Mouse (Mus musculus) spleen, adult 10 weeks (tissue): ENCODE data around the gene B230219D22Rik. TPM values are rescaled to one million over a fixed set of nuclear protein-coding genes. Genes with fewer than 3 reads are reported as not detected.

Source experiments
- polyA plus RNA-seq: library from polyadenylated mRNA; stranded (reverse); fragments of 350-450 nt; fragmentation: Illumina TruSeq; extraction: RNeasy Lipid Tissue Mini Kit (QIAGEN cat#74804); gene quantifications from one replicate; pipeline ENCODE4 v1.2.3, GENCODE M21; 2015; ENCODE audit warnings: low replicate concordance; ENCODE audit not compliant: insufficient read depth

The B230219D22Rik gene
- polyA plus RNA-seq = 88.3 TPM

DNA sequence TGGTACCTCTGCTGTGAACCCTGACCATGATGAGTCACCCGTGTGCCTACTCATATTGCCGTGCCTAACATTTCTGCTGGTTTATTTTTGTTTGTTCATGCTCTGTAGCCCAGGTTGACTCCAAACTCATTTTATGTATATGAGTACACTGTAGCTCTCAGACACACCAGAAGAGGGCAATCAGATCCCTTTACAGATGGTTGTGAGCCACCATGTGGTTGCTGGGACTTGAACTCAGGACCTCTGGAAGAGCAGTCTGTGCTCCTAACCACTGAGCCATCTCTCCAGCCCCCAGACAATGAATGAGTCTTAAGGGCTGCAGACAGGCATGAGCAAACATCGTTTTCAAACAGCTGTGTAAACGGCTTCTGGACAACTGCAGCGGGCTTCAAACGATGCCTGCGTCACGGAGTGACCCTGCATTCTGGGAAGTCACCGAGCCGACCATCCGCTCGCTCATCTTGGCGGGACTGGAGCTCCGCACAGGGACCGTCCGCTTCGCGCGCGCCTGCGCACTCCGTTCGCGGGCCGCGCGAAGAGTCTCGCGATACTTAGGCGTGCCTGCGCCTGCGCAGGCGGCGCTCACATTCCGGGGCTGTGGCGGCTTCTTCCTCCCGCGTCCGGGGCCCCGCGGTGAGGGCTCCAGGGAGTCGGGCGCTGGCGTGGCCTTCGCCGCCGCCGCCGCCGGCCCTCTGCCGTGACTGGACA is at the start of gene B230219D22Rik:
Gene B230219D22Rik (plus strand): TSS at position 590 of the 708 bp plus-strand sequence.

GRCm38 (mm10) chr13:55714501-55715166 is 21.7 kb downstream of the B230219D22Rik start, which contains the start of gene Txndc15:
Gene Txndc15 (plus strand): TSS chr13:55714650.

GRCm38 (mm10) chr13:55727120-55727838 is 34.4 kb downstream of the B230219D22Rik start, which contains the start of gene Pcbd2:
Gene Pcbd2 (plus strand): TSS chr13:55727368.

Other genes with a start within 250 kb of the B230219D22Rik start
- 155 TPM for gene Grk6, start 248.1 kb upstream of the B230219D22Rik start, polyA plus RNA-seq
- not detected for gene Prr7, start 228.9 kb upstream of the B230219D22Rik start, polyA plus RNA-seq
- gene Dbn1, start 205.0 kb upstream of the B230219D22Rik start, polyA plus RNA-seq = 4.8 TPM
- gene Pdlim7, start 179.4 kb upstream of the B230219D22Rik start, polyA plus RNA-seq = 7.7 TPM
- 51.4 TPM for gene Dok3, start 163.8 kb upstream of the B230219D22Rik start, polyA plus RNA-seq
- 33.1 TPM for gene Ddx41, start 156.5 kb upstream of the B230219D22Rik start, polyA plus RNA-seq
- 63.6 TPM for gene Fam193b, start 122.0 kb upstream of the B230219D22Rik start, polyA plus RNA-seq
- 85.5 TPM for gene Tmed9, start 119.4 kb upstream of the B230219D22Rik start, polyA plus RNA-seq
- 15.3 TPM for gene B4galt7, start 93.2 kb upstream of the B230219D22Rik start, polyA plus RNA-seq
- gene Caml, start 70.1 kb upstream of the B230219D22Rik start, polyA plus RNA-seq = 43.9 TPM
- 126 TPM for gene Ddx46, start 58.1 kb upstream of the B230219D22Rik start, polyA plus RNA-seq
- gene Txndc15, start 21.5 kb downstream of the B230219D22Rik start, polyA plus RNA-seq = 47.8 TPM
- gene Pcbd2, start 34.2 kb downstream of the B230219D22Rik start, polyA plus RNA-seq = 37.6 TPM
- not detected for gene Catsper3, start 91.4 kb downstream of the B230219D22Rik start, polyA plus RNA-seq
- not detected for gene Pitx1, start 143.1 kb downstream of the B230219D22Rik start, polyA plus RNA-seq